Mouse (Mus musculus) natural killer cell, adult 2 months (primary cell): ENCODE measurements around the gene Srrt.
"Not testable (repeated sequence)": the region's sequence is repeated elsewhere in the genome, so short reads cannot be mapped to it uniquely, and the experiment has no call there.

ENCODE experiments used
- DNase-seq, 2 experiments: peaks; one replicate each; pipeline ENCODE4 v3.0.0; 2022; ENCODE audit warnings: low spot score in 2 of 2

The Srrt gene

DNA sequence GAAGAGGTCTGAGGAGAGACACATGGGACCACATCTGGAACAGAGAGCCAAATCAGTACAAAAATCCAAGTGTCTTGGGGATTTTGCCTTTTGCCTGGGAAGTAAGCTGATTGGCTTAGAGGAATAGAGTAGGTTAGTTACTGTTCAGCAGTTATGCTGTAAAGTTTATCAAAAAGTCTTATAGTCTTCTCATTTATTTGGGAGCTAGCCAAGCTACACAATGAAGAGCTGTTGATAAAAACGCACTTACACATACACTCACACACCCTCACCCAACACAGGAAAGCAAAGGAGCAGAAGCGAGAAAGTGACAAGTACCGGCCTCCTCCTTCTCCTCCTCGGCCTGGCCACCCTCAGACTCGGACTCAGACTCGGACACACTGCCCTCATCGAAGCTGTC is 8.2 kb downstream of the Srrt start:
- DNase-seq: no peak

- DNase-seq: no peak
These were observed 10.3 kb downstream of the Srrt start for GRCm38 (mm10) chr5:137297126-137297525.

- no peak for DNase-seq
These were observed 11.8 kb downstream of the Srrt start for GRCm38 (mm10) chr5:137295712-137296111.

DNA sequence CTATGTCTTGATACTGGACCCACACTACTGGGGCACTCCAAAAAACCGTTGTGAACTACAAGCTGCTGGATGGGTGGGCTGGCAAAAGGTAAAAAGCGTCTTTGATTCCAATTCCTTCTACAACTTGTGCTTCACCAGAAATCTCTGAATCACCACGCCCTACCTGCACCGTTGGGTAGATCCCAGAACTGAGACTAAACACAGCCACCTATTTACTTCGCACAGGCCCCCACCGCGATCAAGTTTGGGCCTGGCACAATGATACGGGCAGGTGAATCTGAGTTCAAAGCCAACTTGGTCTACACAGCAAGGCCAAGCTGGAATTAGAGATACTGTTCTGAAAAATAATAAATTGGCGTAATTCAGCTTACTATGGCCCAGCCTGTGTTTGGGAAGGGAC is 12.2 kb downstream of the Srrt start:
- DNase-seq: no peak

GRCm38 (mm10) chr5:137294744-137295093 is 12.8 kb downstream of the Srrt start:
- DNase-seq: no peak

DNA sequence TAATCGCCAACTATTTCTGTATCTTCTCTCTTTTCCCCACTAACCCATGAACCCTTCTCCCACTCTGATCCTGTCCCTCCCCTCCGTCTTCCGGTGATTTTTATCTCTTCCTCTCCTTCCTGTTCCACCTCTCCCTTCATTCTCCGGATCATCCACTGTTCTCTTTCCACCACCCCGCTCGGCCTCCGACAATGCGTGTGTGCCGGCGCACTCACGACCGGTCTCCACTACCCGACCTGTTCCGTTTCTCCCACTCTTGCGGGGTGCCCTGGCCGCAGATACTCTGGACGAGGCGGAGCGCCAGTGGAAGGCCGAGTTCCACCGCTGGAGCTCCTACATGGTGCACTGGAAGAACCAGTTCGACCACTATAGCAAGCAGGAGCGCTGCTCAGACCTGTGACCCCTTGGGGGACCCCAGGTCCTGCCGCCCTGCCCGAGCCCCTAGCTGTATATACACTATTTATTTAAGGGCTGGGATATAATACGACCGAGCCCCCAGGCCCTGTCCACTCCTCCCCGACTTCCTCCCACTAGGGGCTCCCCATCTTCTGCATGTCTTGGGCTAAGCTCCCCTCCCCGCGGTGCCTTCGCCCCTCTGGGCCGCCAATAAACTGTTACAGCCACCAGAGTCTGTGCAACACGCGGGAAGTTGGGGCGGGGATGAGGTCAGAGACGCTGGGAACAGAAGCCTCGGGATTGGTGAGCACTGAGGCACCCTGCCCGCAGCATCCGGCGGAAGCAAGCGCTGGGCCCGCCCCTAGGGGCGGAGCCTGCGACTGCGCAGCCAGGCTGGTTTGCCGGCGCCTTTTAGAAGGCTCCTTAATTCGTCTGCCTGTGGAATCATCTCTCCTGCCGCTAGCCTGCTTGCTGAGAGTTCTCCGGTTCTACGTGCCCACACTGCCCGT is 13.4 kb downstream of the Srrt start, which contains the start of gene Ufsp1:
TSS of gene Ufsp1 (plus strand) at position 791 of the 905 bp plus-strand sequence.
- DNase-seq: peak; percentile 84 to 90

- peak in 1 of 2 experiments; percentile 45 for DNase-seq
These were observed 14.2 kb downstream of the Srrt start for GRCm38 (mm10) chr5:137293282-137293681.

- no peak for DNase-seq
These were observed 16.0 kb downstream of the Srrt start for GRCm38 (mm10) chr5:137291381-137291926.

DNA sequence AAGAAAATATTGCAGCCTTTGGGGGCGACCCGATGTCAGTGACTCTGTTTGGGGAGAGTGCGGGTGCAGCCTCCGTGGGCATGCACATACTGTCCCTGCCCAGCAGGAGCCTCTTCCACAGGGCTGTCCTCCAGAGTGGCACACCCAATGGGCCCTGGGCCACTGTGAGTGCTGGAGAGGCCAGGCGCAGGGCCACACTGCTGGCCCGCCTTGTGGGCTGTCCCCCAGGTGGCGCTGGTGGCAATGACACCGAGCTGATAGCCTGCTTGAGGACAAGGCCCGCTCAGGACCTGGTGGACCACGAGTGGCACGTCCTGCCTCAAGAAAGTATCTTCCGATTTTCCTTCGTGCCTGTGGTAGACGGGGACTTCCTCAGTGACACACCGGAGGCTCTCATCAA is 16.8 kb downstream of the Srrt start:
- DNase-seq: peak; percentile 48 to 63

DNA sequence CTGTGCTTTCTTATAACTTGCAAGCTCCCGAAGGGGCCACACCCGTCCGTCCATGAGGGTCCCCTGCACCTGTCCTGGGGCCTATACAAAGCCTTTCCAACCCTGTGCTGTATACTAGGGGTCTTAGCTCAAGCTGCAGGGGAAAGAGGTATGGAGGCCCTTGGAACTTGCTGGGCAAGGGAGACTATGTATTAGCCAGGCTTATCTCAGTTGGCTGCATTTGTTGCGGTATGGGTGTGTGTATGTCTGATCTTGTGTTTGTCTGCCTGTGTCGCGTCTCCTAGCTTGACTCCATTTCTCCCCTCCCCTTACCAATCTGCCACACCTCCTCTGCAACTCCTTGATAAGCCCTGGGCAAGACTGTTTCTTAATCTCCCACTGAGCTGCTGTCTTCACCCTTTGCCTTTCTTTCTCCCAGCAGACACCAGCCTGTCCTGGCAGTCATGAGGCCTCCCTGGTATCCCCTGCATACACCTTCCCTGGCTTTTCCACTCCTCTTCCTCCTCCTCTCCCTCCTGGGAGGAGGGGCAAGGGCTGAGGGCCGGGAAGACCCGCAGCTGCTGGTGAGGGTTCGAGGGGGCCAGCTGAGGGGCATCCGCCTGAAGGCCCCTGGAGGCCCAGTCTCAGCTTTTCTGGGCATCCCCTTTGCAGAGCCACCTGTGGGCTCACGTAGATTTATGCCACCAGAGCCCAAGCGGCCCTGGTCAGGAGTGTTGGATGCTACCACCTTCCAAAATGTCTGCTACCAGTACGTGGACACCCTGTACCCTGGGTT is 17.7 kb downstream of the Srrt start:
- no peak for DNase-seq

- DNase-seq: peak in 1 of 2 experiments; percentile 39
These were observed 18.4 kb downstream of the Srrt start for GRCm38 (mm10) chr5:137288999-137289470.

DNA sequence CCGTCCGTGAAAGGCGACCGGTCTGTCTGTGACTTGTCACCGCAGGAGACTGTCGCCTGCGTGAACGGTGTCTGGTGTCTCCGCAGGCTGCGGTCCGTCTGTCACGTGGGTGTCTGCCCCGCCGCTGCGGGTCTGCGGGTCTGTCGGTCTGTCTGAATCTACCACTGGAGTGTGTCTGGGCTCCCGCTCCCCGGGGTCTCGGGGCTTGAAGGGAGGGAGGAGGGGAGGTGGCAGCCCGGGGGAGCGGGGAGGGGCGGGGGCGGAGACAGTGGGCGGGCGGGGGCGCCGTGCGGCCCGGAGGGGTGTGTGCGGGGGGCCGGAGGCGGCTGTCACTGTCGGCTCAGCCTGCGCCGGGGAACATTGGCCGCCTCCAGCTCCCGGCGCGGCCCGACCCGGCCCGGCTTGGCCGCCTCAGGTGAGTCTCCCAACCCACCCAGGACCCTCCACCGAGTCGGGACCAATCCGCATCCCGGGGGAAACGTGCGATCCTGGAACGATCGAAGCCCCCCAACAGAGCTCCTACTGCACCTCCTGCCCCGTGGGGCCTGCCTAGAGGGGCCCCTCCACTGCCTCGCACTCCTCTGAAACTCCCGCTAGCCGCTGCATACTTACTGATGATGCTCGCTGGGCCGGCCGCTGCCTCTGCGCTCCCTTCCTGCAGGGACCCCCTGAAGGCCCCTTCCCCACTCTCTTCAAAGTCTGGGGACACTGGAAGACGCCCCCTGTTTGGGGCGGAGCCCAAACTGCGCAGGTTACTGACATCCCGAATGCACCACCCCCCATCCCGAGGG is 19.3 kb downstream of the Srrt start:
- peak; percentile 32 to 45 for DNase-seq

DNA sequence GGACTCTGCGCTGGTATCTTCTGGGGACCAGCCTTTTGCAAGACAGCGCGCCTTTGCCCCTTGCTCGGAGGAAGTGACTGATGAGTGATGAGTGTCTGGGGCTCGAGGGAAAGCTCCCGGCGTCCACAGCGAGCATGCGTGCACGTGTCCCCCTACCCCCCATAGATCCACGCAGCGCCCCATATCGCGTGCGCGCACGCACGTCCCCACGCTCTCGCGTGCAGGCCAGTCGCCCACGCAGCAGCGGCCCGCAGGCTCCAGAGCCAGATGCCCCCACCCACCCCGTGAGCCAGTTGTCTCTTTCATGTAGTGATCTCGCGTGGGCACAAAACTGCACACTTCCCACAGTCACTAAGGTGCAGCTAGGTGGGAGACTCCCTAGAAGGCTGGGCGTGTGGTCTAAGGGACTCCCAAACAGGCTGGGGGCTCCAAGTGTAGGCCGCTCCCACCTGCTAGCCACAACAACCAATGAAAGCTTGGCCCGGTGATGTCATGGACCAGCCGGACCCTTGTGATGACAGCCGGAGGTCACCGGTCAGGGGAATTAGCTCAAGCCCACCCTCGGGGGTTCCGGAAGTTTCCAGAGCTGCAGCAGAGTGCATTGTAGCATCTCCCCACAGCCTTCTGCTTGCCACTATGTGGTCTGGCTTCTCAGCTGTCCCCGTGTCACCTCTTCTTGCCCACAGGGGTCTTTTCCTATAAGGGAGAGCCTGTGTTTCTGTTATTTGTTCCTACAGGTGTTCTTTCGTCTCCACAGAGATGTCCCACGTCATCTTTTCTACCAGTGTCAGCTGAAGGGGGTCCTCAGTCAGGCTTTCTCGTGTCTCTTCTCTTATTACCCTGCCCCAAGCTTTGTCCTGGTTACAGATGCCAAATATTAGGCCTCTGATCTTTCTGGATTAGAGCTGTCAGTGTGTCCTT is 20.2 kb downstream of the Srrt start, which contains the start of gene Ache:
TSS of gene Ache (plus strand) at position 488 of the 921 bp plus-strand sequence.
- DNase-seq: peak in 1 of 2 experiments; percentile 25

GRCm38 (mm10) chr5:137286655-137287031 is 20.8 kb downstream of the Srrt start:
- peak; percentile 61 to 84 for DNase-seq

DNA sequence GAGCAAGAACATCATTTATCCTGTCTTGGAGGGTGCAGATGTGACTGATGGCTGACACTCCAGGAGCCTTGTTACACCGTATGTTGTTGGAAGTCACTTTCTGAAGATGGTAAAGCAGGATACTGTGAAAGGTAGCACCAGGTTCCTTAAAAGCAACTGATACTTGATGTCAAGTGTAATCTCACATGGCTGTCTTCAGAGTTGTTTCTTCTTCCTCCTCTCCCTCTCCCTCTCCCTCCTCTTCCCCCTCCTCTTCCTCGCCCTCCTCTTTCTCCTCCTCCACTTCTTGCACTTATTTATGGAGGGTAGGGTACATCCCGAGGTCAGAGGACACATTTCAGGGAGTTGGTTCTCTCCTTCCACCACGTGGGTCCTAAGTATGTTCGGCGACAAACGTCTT is 21.5 kb downstream of the Srrt start:
- DNase-seq: no peak

DNA sequence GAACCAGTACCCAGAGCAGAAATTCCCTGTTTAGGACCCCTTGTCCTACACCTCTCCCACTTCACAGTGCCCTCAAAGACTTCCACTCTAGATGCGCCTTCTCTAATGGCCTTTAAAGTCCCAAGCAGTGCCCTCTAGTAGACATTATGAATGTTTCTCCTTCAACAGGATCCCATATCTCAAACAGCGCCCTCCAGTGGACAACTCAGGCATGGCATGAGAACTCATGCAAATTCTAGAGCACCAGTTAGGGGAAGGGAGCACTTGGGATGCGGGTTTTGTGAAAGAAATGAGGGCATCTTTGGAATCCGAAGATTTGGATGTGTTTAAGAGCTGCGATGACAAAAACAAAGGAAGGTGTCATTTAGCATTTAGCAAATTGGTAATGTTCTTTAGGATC is 22.4 kb downstream of the Srrt start:
- DNase-seq: peak; percentile 42 to 71

- not testable (repeated sequence) for DNase-seq
These were observed 23.1 kb downstream of the Srrt start for GRCm38 (mm10) chr5:137284411-137284810.

GRCm38 (mm10) chr5:137277360-137278342 is 29.8 kb downstream of the Srrt start:
- DNase-seq: no peak
